Mouse (Mus musculus) stomach, postnatal 0 days (tissue): ENCODE data around the gene Hist1h1d. TPM values are rescaled to one million over a fixed set of nuclear protein-coding genes. Genes with fewer than 3 reads are reported as not detected.
"Not testable (repeated sequence)": the region's sequence is repeated elsewhere in the genome, so short reads cannot be mapped to it uniquely, and the experiment has no call there.

Experiments
- ATAC-seq: fragments of 200-750 bp; cut with Nextera tagmentation; 2 replicates; pipeline ENCODE4 v1.8.0; 2017; ENCODE audit not compliant: low FRiP score, low TSS enrichment
- DNase-seq: peaks from one replicate; pipeline ENCODE4 v3.0.0-alpha.2; 2016; ENCODE audit warnings: low spot score
- H3K27ac ChIP-seq: fragments of 300-500 bp; sonication (generic); replicated peaks from 2 replicates; pipeline ENCODE4 v1.5.1; 2014; ENCODE audit warnings: mild to moderate bottlenecking, control low read depth
- H3K27me3 ChIP-seq: fragments of 300-500 bp; sonication (generic); 2 replicates; pipeline ENCODE4 v1.6.1; 2014; ENCODE audit warnings: low read length; ENCODE audit not compliant: control insufficient read depth, insufficient read depth
- H3K36me3 ChIP-seq: fragments of 300-500 bp; sonication (generic); 2 replicates; pipeline ENCODE4 v1.6.1; 2014; ENCODE audit warnings: low read length, mixed read lengths; ENCODE audit not compliant: control insufficient read depth, insufficient read depth
- H3K4me1 ChIP-seq: fragments of 300-500 bp; sonication (generic); replicated peaks from 2 replicates; pipeline ENCODE4 v1.6.1; 2014; ENCODE audit warnings: antibody characterized with exemption; ENCODE audit not compliant: control insufficient read depth, insufficient read depth
- H3K4me2 ChIP-seq: fragments of 300-500 bp; sonication (generic); replicated peaks from 2 replicates; pipeline ENCODE4 v1.6.1; 2014; ENCODE audit warnings: low read depth, mild to moderate bottlenecking, control low read depth, moderate library complexity
- H3K4me3 ChIP-seq: fragments of 300-500 bp; sonication (generic); 2 replicates; pipeline ENCODE4 v1.5.1; 2014; ENCODE audit warnings: low read depth, low read length, control low read depth
- H3K9ac ChIP-seq: fragments of 300-500 bp; sonication (generic); 2 replicates; pipeline ENCODE4 v1.6.1; 2014; ENCODE audit warnings: mild to moderate bottlenecking, low read length, control low read depth, mixed read lengths
- H3K9me3 ChIP-seq: fragments of 300-500 bp; sonication (generic); 2 replicates; pipeline ENCODE4 v1.6.1; 2016; ENCODE audit warnings: low read length; ENCODE audit not compliant: control insufficient read depth
- CTCF ChIP-seq: IDR thresholded peaks from 2 replicates; pipeline ENCODE4 v1.5.1; 2016; ENCODE audit warnings: antibody characterized with exemption, low read depth, mild to moderate bottlenecking, moderate library complexity
- EP300 ChIP-seq: optimal IDR thresholded peaks from 2 replicates; pipeline ENCODE3; 2016; ENCODE audit warnings: antibody characterized with exemption
- WGBS: fragments of 180-500 bp; shearing (Covaris S2); extraction: QIAGEN DNeasy Blood & Tissue Kit; methylation state at CpG from one replicate; pipeline ENCODE4 v1.1.7; 2014; 5-methylcytosine and 5-hydroxymethylcytosine counted together
- polyA plus RNA-seq: library from polyadenylated mRNA; unstranded; fragments of >200 nt; fragmentation: Nextera tagmentation; extraction: Ambion mirVana; gene quantifications from 2 replicates; pipeline ENCODE4 v1.2.1, GENCODE M21; 2015

Gene Hist1h1d
- polyA plus RNA-seq, 1 experiment from 2014 or later: 0.34 TPM

DNA sequence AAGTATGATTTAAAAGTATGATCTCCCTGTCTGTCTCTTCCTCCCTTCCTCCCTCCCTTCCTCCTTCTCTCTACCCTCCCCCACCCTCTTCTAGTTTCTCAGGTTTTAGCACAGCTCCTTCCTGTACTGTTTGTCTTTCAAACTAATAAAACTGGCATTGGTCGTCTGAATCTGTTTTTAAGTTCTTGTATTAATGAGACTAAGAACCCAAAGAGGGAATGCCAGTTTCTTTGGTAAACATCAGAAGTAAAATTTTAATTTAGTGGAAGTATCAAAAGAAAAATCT lies 33.8 kb downstream of the Hist1h1d start:
- H3K4me2 ChIP-seq: peak overlapping the region; percentile 67
- H3K9me3 ChIP-seq: no peaks in the 10 kb centered on the region
- no peaks in the 10 kb centered on the region for H3K36me3 ChIP-seq
- no peaks in the 10 kb centered on the region for H3K27me3 ChIP-seq
- TF ChIP-seq EP300: no peak
- TF ChIP-seq CTCF: no peak
- 0 out of 2 replicates have a peak, but pooled peaks cover 2% of the 10 kb centered on the region for H3K4me1 ChIP-seq
- H3K27ac ChIP-seq: peak overlapping the region; percentile 93
- ATAC-seq: no peak
- WGBS: 3% methylated on average over 1 of the region's 1 CpGs
- peak overlapping the region; percentile 62 for H3K9ac ChIP-seq
- peak overlapping the region; percentile 57 for H3K4me3 ChIP-seq
- DNase-seq: no peak

DNA sequence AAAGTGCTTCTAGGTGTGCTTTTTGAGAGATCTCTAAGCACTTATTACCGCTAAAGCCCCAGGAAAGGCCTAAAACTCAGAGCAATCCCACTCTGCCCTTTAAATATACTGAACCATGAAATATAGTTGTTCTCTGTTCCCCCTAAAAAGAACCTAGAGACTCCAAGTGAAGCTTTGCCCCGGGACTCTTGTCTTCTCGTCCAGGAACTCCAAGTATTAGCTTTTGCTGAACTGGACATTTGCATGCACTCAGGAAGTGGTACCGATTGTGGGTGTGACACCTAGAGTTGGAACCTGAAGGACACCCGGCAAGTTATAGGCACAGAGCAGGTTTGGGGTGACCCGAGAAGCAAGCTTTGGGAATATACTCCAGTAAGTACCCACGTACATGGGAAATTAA lies 38.1 kb downstream of the Hist1h1d start:
- Histone ChIP-seq H3K4me2 (no peak overlapping the region), H3K27ac (no peak overlapping the region), H3K9ac (no peak overlapping the region), H3K27me3 (no peaks in the 10 kb centered on the region), H3K9me3 (no peaks in the 10 kb centered on the region), H3K36me3 (no peaks in the 10 kb centered on the region), H3K4me1 (no peaks in the 10 kb centered on the region), H3K4me3 (no peak overlapping the region)
- no peak for DNase-seq
- TF ChIP-seq CTCF (no peak), EP300 (no peak)
- ATAC-seq: no peak
- WGBS: 93% methylated on average over 7 of the region's 7 CpGs

GRCm38 (mm10) chr13:23591886-23592285 lies 38.8 kb downstream of the Hist1h1d start:
- not testable (repeated sequence) for H3K9ac ChIP-seq, DNase-seq, H3K4me2 ChIP-seq, H3K27ac ChIP-seq, ATAC-seq, H3K9me3 ChIP-seq, H3K4me1 ChIP-seq, H3K4me3 ChIP-seq, H3K36me3 ChIP-seq, H3K27me3 ChIP-seq
- 74% methylated on average over 7 of the region's 7 CpGs for WGBS

GRCm38 (mm10) chr13:23592614-23593013 lies 39.6 kb downstream of the Hist1h1d start:
- DNase-seq (no peak), ATAC-seq (no peak)
- H3K9me3 ChIP-seq: no peaks in the 10 kb centered on the region
- no peak for TF ChIP-seq EP300
- no peak for TF ChIP-seq CTCF
- H3K27me3 ChIP-seq: no peaks in the 10 kb centered on the region
- no peak overlapping the region for H3K4me2 ChIP-seq
- no peak overlapping the region for H3K4me3 ChIP-seq
- no peaks in the 10 kb centered on the region for H3K4me1 ChIP-seq
- 64% methylated on average over 7 of the region's 7 CpGs for whole genome bisulfite sequencing
- H3K36me3 ChIP-seq: no peaks in the 10 kb centered on the region
- H3K27ac ChIP-seq: no peak overlapping the region; the same call in 1 of the 2 replicates
- no peak overlapping the region for H3K9ac ChIP-seq

DNA sequence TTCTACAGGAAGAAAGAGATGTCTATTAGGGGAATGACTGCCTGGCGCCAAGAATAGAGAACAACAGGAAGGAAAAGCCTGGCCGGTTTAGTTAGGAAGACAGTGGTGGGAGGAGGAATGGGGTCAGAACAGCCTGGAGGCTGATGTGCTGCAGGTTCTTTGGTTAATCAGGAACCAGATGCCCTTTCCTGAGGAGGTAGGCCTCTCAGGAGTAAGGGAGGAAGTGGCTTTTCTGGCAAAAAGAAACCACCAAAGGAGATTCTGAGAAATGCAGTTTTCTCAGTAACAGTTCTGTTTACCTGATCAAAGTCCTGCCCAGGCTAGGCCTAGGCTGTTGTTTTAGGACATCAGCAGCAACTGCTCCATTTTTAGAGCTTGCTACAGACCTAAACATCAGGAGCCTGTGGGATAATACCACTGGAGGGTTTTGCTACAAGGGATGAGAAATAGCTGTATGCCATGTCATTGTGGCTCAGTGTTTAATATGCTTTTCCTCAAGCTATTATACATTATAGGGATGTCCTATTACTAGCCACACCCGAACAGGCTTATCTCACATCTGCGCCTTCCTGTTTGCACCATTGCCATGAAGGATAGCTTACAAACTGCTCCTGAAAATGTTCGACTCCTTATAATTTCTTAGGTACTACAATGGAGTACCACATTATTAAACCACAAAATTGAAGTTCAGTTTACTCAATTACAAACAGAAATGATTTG lies 40.1 kb downstream of the Hist1h1d start:
- Histone ChIP-seq H3K27ac (peak overlapping the region; percentile 49), H3K36me3 (no peaks in the 10 kb centered on the region), H3K4me2 (no peak overlapping the region), H3K9ac (no peak overlapping the region), H3K27me3 (no peaks in the 10 kb centered on the region), H3K4me3 (no peak overlapping the region), H3K4me1 (no peaks in the 10 kb centered on the region), H3K9me3 (no peaks in the 10 kb centered on the region)
- peak; percentile 29 for DNase-seq
- ATAC-seq: peak; percentile 51
- WGBS: 52% methylated on average over 5 of the region's 5 CpGs
- TF ChIP-seq CTCF: no peak
- TF ChIP-seq EP300: no peak

DNA sequence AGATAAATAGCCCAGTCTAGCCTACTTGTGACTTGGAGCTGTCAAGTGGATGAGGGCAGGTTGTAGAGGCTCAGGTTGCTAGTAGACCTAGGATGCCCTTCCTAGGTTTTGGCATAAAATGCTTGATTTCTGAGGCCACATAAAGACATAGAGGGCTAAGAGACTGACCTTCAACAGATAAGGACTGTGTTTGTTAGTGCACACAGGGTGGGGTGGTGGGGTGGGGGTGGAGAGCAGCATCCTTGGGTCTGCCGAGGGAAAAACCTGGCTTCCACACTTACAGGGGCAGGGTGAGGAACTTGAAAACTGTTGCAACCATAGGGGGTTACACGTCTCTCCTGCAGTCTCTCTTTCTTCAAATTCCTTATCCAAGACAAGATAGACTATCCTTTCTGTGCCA lies 42.1 kb downstream of the Hist1h1d start:
- Histone ChIP-seq H3K27ac (no peak overlapping the region), H3K9me3 (no peaks in the 10 kb centered on the region), H3K9ac (no peak overlapping the region), H3K4me1 (no peaks in the 10 kb centered on the region), H3K4me2 (no peak overlapping the region), H3K4me3 (no peak overlapping the region), H3K36me3 (no peaks in the 10 kb centered on the region), H3K27me3 (no peaks in the 10 kb centered on the region)
- no peak for TF ChIP-seq EP300
- TF ChIP-seq CTCF: no peak
- ATAC-seq (no peak), DNase-seq (no peak)
- WGBS: 74% methylated on average over 2 of the region's 2 CpGs
